Mouse (Mus musculus): Measurements from ENCODE around the gene Surf4.
A peak's percentile ranks its signal among the peaks of the same experiment; 100 is the strongest.

The Surf4 gene

DNA sequence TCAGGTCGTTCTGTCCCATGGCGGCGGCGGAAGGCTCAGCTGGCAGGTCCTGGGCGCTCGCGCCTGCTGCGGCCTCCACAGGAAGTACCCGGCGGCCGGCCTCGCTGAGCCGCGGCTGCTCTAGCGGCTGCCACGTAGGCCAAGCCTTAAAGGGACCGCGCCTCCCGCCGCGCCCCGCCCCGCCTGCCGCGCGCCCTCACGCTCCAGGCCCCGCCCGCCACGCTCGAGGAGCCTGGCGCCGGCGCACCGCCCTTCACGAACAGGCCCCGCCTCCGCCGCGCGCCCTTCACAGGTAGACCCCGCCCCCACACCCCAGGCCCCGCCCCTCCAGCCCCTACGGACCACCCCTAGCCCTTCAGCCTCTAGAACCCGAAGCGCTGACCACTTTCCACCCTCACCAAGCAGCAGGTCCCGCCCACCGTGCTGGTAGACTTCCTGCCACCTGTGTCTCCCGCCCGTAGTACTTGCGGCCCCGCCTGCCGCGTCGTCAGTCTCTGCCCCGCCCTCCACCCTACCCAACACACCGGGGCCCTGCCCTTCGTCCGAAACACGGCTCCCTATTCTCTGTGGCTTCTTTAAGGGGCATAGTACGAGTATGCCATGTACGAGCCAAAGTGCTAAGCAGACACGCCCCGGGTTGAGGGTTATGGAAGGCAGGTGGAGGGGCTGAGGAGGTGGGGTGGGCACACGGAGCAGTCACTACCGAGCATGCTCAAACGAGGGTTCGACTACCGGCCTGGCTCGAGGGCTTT, at the start of gene Surf4, which contains the start of gene Stkld1:
TSS of gene Surf4 (minus strand) at position 625 of the 752 bp plus-strand sequence.
TSS of gene Stkld1 (plus strand) at position 744 of the 752 bp plus-strand sequence.
- peak; percentile 92 for DNase-seq (ENCODE audit: low read depth, low spot score)

- no peak for DNase-seq (ENCODE audit: low read depth, low spot score)
Observed at GRCm38 (mm10) chr2:26980361-26980760, 46.6 kb upstream of the Surf4 start.

- no peak for DNase-seq (ENCODE audit: low read depth, low spot score)
Observed at GRCm38 (mm10) chr2:26973960-26974359, 40.2 kb upstream of the Surf4 start.

- no peak for DNase-seq (ENCODE audit: low read depth, low spot score)
Observed at GRCm38 (mm10) chr2:26973116-26973515, 39.4 kb upstream of the Surf4 start, which contains the start of gene Adamts13. Adamts13 (plus strand) TSS chr2:26973416.

GRCm38 (mm10) chr2:26967262-26967661, 33.5 kb upstream of the Surf4 start:
- no peak for DNase-seq (ENCODE audit: low read depth, low spot score)

DNA sequence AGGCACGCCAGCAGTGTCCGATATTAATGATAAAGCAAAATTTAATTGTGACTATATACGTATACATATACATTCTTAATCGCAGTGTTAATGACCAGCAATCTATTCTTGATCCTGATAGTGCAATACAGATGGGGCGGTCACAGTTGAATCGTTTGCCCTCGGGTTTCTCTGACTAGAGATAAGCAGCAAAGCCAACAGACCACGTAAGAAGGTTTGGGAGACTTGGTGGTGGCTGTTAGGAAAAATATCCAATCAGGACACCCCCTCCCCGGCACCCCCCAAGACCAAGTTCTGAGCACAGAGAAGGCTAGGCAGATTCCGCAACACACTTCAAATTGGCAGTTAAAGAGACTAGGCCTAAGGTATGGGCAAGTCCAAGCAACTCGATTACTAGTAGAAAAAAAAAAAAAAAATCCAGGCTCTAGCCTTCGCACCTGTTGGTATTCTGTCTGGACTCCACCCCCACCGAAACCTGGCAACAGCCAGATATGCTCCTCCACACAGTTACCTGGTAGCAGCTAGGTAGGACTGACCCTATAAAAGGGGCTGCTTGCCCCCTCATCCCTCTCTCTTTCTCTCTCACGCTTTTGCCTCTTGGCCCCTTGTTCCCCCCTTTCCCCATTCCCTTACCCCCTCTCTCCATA, 31.1 kb upstream of the Surf4 start:
- DNase-seq (ENCODE audit: low read depth, low spot score), result no peak

GRCm38 (mm10) chr2:26963923-26964723, 30.4 kb upstream of the Surf4 start, which contains the start of gene Rexo4:
Rexo4 (minus strand) TSS chr2:26964386.
- peak; percentile 96 for DNase-seq (ENCODE audit: low read depth, low spot score)

DNA sequence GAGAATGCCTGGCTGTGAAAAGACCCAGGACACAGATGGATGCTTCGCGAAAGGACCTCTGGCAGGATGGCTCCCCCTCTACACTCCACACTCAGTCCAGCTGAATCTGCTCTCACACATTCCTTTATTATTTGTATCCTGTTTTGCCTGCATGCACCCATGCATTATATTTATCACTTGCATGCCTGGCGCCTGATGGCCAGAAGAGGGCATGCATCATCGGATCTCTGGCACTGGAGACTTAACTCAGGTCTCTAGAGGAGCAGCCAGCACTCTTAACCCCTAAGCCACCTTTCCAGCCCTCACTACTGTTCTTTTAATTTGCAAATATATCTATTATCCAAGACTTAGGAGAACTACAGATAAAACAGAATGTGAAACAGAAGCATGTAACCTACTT, 27.0 kb upstream of the Surf4 start:
- DNase-seq (ENCODE audit: low read depth, low spot score), result no peak

- no peak for DNase-seq (ENCODE audit: low read depth, low spot score)
Observed at GRCm38 (mm10) chr2:26957488-26957859, 23.7 kb upstream of the Surf4 start.

- no peak for DNase-seq (ENCODE audit: low read depth, low spot score)
Observed at GRCm38 (mm10) chr2:26956811-26957487, 23.2 kb upstream of the Surf4 start.

- DNase-seq (ENCODE audit: low read depth, low spot score), result no peak
Observed at GRCm38 (mm10) chr2:26954735-26955395, 21.1 kb upstream of the Surf4 start.

- DNase-seq (ENCODE audit: low read depth, low spot score), result no peak
Observed at GRCm38 (mm10) chr2:26952866-26953265, 19.1 kb upstream of the Surf4 start.

GRCm38 (mm10) chr2:26952193-26952592, 18.5 kb upstream of the Surf4 start:
- DNase-seq (ENCODE audit: low read depth, low spot score), result no peak

GRCm38 (mm10) chr2:26951346-26951905, 17.7 kb upstream of the Surf4 start:
- no peak for DNase-seq (ENCODE audit: low read depth, low spot score)

- no peak for DNase-seq (ENCODE audit: low read depth, low spot score)
Observed at GRCm38 (mm10) chr2:26950411-26950810, 16.7 kb upstream of the Surf4 start.

GRCm38 (mm10) chr2:26943253-26943652, 9.5 kb upstream of the Surf4 start:
- DNase-seq (ENCODE audit: low read depth, low spot score), result no peak

GRCm38 (mm10) chr2:26941539-26941938, 7.8 kb upstream of the Surf4 start:
- no peak for DNase-seq (ENCODE audit: low read depth, low spot score)

DNA sequence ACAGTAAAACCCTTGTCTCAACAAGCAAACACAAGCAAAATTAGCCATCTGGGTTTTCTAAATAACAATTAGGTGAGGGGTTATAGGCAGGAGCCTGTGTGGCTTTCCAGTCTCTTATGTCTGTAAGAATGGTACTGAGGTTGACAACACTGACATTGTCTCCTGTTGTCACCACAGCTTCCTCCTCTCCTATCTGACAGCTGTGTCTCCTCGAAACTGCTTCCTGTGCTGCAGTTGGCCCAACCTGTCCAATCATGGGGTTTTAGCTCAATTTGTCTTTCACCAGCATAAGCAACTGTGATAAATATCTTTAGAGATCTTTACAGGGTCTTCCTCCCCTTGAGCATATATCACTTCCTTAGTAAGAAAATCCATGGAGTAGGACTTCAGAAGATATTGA, 2.7 kb upstream of the Surf4 start:
- DNase-seq (ENCODE audit: low read depth, low spot score), result no peak

GRCm38 (mm10) chr2:26935286-26935685, 1.6 kb upstream of the Surf4 start:
- no peak for DNase-seq (ENCODE audit: low read depth, low spot score)

DNA sequence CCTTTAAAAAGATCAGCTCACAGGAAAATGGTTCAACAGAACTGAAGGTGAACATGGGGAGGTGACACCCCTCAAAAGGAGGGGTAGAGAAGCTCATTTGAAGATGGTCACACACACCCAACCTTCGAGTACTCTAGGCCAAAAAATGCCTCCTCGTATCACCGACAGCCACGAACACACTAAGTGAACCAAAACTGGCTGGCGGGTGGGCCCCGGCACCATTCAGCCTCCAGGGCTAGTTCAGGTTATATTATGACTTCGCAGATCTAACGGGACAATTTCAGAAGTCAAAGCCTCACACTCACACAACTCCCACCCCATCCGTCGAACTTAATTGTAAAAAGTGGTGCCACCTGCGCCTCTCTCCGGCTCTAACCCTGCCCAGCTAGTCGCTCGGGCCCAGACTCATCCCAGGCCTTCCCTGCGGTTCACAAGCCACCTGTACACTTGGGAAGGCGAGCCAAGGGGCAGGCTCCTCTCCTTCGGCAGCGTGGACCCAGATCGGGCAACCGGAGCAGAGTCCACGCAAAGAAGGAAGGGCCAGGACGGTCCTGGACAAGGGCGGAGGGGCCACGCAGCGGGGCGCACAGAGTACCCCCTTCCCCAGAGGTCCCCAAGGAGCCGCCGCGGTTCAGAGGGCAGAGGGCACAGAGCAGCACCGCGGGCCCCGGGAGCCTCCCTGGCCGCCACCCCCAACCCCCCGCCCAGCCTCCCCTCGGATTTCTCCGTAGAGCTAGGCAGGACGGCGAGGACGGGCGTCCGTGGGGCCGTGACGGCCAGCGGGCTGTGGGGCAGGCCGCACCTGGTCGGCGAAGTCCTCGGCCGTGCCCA, 1.0 kb downstream of the Surf4 start:
- no peak for DNase-seq (ENCODE audit: low read depth, low spot score)

Data from mesoderm, embryonic 11.5 days (tissue).